Mouse (Mus musculus) midbrain, postnatal 0 days (tissue): ENCODE data around the gene Pecr. TPM values are rescaled to one million over a fixed set of nuclear protein-coding genes. Genes with fewer than 3 reads are reported as not detected.

Experiments used
- ATAC-seq: fragments of 200-750 bp; cut with Nextera tagmentation; 2 replicates; pipeline ENCODE4 v1.8.0; 2017; ENCODE audit warnings: moderate number of reproducible peaks, mild to moderate bottlenecking, moderate TSS enrichment, moderate library complexity; ENCODE audit not compliant: low FRiP score
- DNase-seq: peaks from one replicate; pipeline ENCODE4 v3.0.0-alpha.2; 2015; ENCODE audit warnings: low spot score
- H3K27ac ChIP-seq: fragments of 300-500 bp; sonication (generic); 2 replicates; pipeline ENCODE4 v1.5.1; 2014; ENCODE audit warnings: low read depth, mild to moderate bottlenecking, low read length, mixed read lengths
- H3K27me3 ChIP-seq: fragments of 300-500 bp; sonication (generic); 2 replicates; pipeline ENCODE4 v1.6.1; 2014; ENCODE audit warnings: low read length, control low read depth, mixed read lengths; ENCODE audit not compliant: insufficient read depth
- H3K36me3 ChIP-seq: fragments of 300-500 bp; sonication (generic); 2 replicates; pipeline ENCODE4 v1.6.1; 2014; ENCODE audit warnings: low read length, control low read depth, mixed read lengths; ENCODE audit not compliant: insufficient read depth
- H3K4me1 ChIP-seq: fragments of 300-500 bp; sonication (generic); 2 replicates; pipeline ENCODE4 v1.6.1; 2014; ENCODE audit warnings: mild to moderate bottlenecking, control low read depth, antibody characterized with exemption, low read length, mixed read lengths; ENCODE audit not compliant: insufficient read depth
- H3K4me2 ChIP-seq: fragments of 300-500 bp; sonication (generic); 2 replicates; pipeline ENCODE4 v1.6.1; 2014; ENCODE audit warnings: low read depth, mild to moderate bottlenecking, low read length, mixed read lengths; ENCODE audit not compliant: poor library complexity, severe bottlenecking
- H3K4me3 ChIP-seq: fragments of 300-500 bp; sonication (generic); 2 replicates; pipeline ENCODE4 v1.5.1; 2014; ENCODE audit warnings: low read depth, mild to moderate bottlenecking, low read length, moderate library complexity
- H3K9ac ChIP-seq: fragments of 300-500 bp; sonication (generic); replicated peaks from 2 replicates; pipeline ENCODE4 v1.6.1; 2014; ENCODE audit warnings: mild to moderate bottlenecking, low read length, moderate library complexity, mixed read lengths; ENCODE audit not compliant: poor library complexity, severe bottlenecking
- H3K9me3 ChIP-seq: fragments of 300-500 bp; sonication (generic); 2 replicates; pipeline ENCODE4 v1.6.1; 2016; ENCODE audit warnings: low read length, control low read depth
- CTCF ChIP-seq: IDR thresholded peaks from 2 replicates; pipeline ENCODE4 v1.5.1; 2016; ENCODE audit warnings: antibody characterized with exemption, mild to moderate bottlenecking
- WGBS: fragments of 180-500 bp; shearing (Covaris S2); extraction: QIAGEN DNeasy Blood & Tissue Kit; methylation state at CpG from one replicate; pipeline ENCODE4 v1.1.7; 2014; 5-methylcytosine and 5-hydroxymethylcytosine counted together
- polyA plus RNA-seq: library from polyadenylated mRNA; unstranded; fragments of >200 nt; fragmentation: Nextera tagmentation; extraction: Ambion mirVana; gene quantifications from 2 replicates; pipeline ENCODE4 v1.2.1, GENCODE M21; 2015
- total RNA-seq: library from RNA; depleted of rRNA; stranded (reverse); fragments of >200 nt; gene quantifications from 2 replicates; pipeline ENCODE4 v1.2.3, GENCODE M21; 2014

Gene Pecr
- total and polyA plus RNA-seq, 2 experiments from 2014 or later = 2.7 to 10.2 TPM

GRCm38 (mm10) chr1:72291421-72291820, 7.3 kb upstream of the Pecr start:
- Histone ChIP-seq H3K9me3 (no peaks in the 10 kb centered on the region), H3K27ac (no peak overlapping the region), H3K4me3 (no peak overlapping the region), H3K4me2 (no peak overlapping the region), H3K36me3 (0 out of 2 replicates have a peak, but pooled peaks cover 5% of the 10 kb centered on the region), H3K9ac (no peak overlapping the region), H3K27me3 (no peaks in the 10 kb centered on the region), H3K4me1 (peaks cover under 1% of the 10 kb centered on the region; the same call in 1 of the 2 replicates)
- TF ChIP-seq CTCF = no peak
- 90% methylated on average over 4 of the region's 4 CpGs for WGBS
- DNase-seq (no peak), ATAC-seq (no peak)

DNA sequence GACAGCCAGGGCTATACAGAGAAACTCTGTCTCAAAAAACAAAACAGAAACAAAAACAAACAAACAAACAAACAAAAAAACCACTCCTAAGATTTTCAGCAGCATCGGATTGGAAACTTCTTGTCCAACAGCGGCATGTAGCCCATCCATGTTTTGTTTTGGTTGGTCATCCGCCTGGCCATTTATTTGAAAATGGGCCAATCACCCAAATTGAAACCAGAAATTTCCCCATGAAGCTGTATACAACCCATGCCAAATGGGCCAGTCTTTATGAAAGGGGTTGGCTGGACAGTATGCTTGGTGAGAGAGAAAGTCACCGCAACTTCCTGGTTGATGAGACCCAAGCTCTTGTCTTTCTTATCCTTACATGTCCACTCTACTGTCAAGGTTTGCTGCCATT, 6.8 kb upstream of the Pecr start:
- no peak overlapping the region for H3K27ac ChIP-seq
- no peak for ATAC-seq
- 0 out of 2 replicates have a peak, but pooled peaks cover 5% of the 10 kb centered on the region for H3K36me3 ChIP-seq
- no peak for TF ChIP-seq CTCF
- no peaks in the 10 kb centered on the region for H3K9me3 ChIP-seq
- DNase-seq = no peak
- H3K4me3 ChIP-seq = no peak overlapping the region
- no peaks in the 10 kb centered on the region for H3K27me3 ChIP-seq
- no peak overlapping the region for H3K9ac ChIP-seq
- WGBS = 94% methylated on average over 4 of the region's 4 CpGs
- no peak overlapping the region for H3K4me2 ChIP-seq
- peaks cover 2% of the 10 kb centered on the region; the same call in 1 of the 2 replicates for H3K4me1 ChIP-seq

DNA sequence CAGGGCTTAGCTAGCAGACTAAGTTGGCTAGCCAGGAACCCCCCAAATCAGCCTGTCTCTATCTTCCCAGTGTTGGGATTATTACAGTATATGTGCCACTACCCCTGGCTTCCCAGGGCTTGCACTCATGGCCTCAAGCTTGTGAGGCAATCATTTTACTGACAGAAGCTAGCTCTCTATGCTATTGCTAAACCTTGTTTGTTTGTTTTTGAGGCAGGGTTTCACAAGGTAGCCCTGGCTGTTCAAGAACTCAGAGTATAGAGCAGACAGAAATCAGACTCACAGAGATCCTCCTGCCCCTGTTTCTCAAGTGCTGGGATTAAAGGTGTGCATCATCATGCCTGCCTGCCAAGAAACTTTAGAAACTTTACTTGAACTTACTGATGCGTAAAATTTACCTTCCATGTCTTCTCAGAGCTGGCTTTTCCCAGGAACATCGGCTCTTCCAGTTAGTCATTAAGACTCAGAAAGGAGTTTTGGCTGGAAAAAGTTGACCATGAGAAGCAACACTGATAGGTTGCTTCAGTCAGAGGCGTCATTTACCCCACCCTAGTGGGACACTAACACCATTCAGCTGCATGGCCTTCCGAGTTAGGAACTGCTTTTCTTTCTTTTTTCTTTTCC, 4.5 kb upstream of the Pecr start:
- Histone ChIP-seq H3K9ac (no peak overlapping the region), H3K27ac (no peak overlapping the region), H3K4me1 (peaks cover 7% of the 10 kb centered on the region), H3K9me3 (no peaks in the 10 kb centered on the region), H3K4me3 (no peak overlapping the region), H3K36me3 (0 out of 2 replicates have a peak, but pooled peaks cover 5% of the 10 kb centered on the region), H3K27me3 (no peaks in the 10 kb centered on the region), H3K4me2 (no peak overlapping the region)
- WGBS = 91% methylated on average over 4 of the region's 4 CpGs
- DNase-seq (no peak), ATAC-seq (no peak)
- no peak for TF ChIP-seq CTCF

GRCm38 (mm10) chr1:72287893-72288292, 3.8 kb upstream of the Pecr start:
- no peak for ATAC-seq

DNA sequence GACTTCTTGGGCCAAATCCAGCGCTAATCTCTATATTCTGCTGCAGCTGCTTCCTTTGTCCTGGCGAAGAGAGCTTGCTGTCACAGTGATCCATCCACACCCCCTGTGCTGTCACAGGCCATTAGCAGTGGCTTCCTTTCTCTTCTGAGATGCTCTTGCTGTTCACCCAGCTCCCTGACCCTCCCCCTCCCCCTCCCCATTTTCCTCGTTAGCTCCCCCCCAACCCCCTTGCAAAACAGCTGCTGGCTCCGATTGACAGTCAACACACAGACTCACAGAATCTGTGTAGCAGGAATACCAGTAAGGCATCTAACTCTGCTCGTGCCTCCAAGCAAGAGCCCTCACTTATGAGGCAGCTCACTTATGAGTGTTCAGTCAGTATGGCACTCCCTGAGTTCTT, 2.8 kb upstream of the Pecr start:
- Histone ChIP-seq H3K9ac (peak overlapping the region; percentile 39; the same call in 1 of the 2 replicates), H3K9me3 (no peaks in the 10 kb centered on the region), H3K4me1 (peaks cover 7% of the 10 kb centered on the region), H3K36me3 (0 out of 2 replicates have a peak, but pooled peaks cover 5% of the 10 kb centered on the region), H3K4me2 (peak overlapping the region; percentile 89), H3K27me3 (no peaks in the 10 kb centered on the region), H3K4me3 (no peak overlapping the region), H3K27ac (peak overlapping the region; percentile 51)
- 6% methylated on average over 5 of the region's 5 CpGs for WGBS
- DNase-seq = peak; percentile 37
- no peak for ATAC-seq
- no peak for TF ChIP-seq CTCF

More at GRCm38 (mm10) chr1:72287893-72288292, 3.8 kb upstream of the Pecr start:
- H3K27me3 ChIP-seq = no peaks in the 10 kb centered on the region
- H3K4me2 ChIP-seq = no peak overlapping the region
- H3K27ac ChIP-seq = no peak overlapping the region
- no peak for DNase-seq
- peaks cover 7% of the 10 kb centered on the region for H3K4me1 ChIP-seq
- H3K9me3 ChIP-seq = no peaks in the 10 kb centered on the region
- H3K36me3 ChIP-seq = 0 out of 2 replicates have a peak, but pooled peaks cover 5% of the 10 kb centered on the region
- no peak overlapping the region for H3K9ac ChIP-seq
- no peak for TF ChIP-seq CTCF
- WGBS = 93% methylated on average over 4 of the region's 4 CpGs
- no peak overlapping the region for H3K4me3 ChIP-seq

- DNase-seq = peak; percentile 24
- H3K36me3 ChIP-seq = no peaks in the 10 kb centered on the region
- H3K4me2 ChIP-seq = peak overlapping the region; percentile 89
- peak overlapping the region; percentile 89 for H3K27ac ChIP-seq
- peak overlapping the region; percentile 54 for H3K4me3 ChIP-seq
- H3K9me3 ChIP-seq = no peaks in the 10 kb centered on the region
- no peak; the same call in 1 of the 2 replicates for TF ChIP-seq CTCF
- WGBS = 4% methylated on average over 5 of the region's 5 CpGs
- peaks cover 7% of the 10 kb centered on the region for H3K4me1 ChIP-seq
- peak overlapping the region; percentile 76 for H3K9ac ChIP-seq
- H3K27me3 ChIP-seq = no peaks in the 10 kb centered on the region
- ATAC-seq = peak; percentile 69
Measured at GRCm38 (mm10) chr1:72284539-72284938, 425 bp upstream of the Pecr start.
